Mouse (Mus musculus) thymus, postnatal 0 days (tissue): ENCODE measurements at regions not wholly inside any gene's neighbourhood (a gene's known extent, or its start where the extent isn't known, plus 50 kb on each side); places are given as distances from the start of the nearest gene placed in this dataset.
A peak's percentile ranks its signal among the peaks of the same experiment; 100 is the strongest.

Experiments used
- DNase-seq: peaks from one replicate; pipeline ENCODE4 v3.0.0-alpha.2; 2015; ENCODE audit warnings: low spot score

- DNase-seq, result no peak
Measured at GRCm38 (mm10) chr1:51697265-51698192, 218.3 kb downstream of the Myo1b start.

- no peak for DNase-seq
Measured at GRCm38 (mm10) chr1:51696471-51696870, 218.2 kb upstream of the Nabp1 start.

- no peak for DNase-seq
Measured at GRCm38 (mm10) chr1:51690878-51691277, 212.7 kb upstream of the Nabp1 start.

GRCm38 (mm10) chr1:51689461-51690223 lies 211.4 kb upstream of the Nabp1 start:
- DNase-seq, result no peak

GRCm38 (mm10) chr1:51688946-51689345 lies 210.7 kb upstream of the Nabp1 start:
- no peak for DNase-seq

GRCm38 (mm10) chr1:51688224-51688545 lies 210.0 kb upstream of the Nabp1 start:
- DNase-seq, result no peak

- DNase-seq, result no peak
Measured at GRCm38 (mm10) chr1:51687484-51688223, 209.4 kb upstream of the Nabp1 start.

- no peak for DNase-seq
Measured at GRCm38 (mm10) chr1:51686759-51687158, 208.5 kb upstream of the Nabp1 start.

- DNase-seq, result no peak
Measured at GRCm38 (mm10) chr1:51682273-51682672, 204.0 kb upstream of the Nabp1 start.

- no peak for DNase-seq
Measured at GRCm38 (mm10) chr1:51681872-51682271, 203.6 kb upstream of the Nabp1 start.

GRCm38 (mm10) chr1:51680725-51681124 lies 202.5 kb upstream of the Nabp1 start:
- DNase-seq, result no peak

- no peak for DNase-seq
Measured at GRCm38 (mm10) chr1:51678290-51678928, 200.2 kb upstream of the Nabp1 start.

GRCm38 (mm10) chr1:51677802-51678201 lies 199.6 kb upstream of the Nabp1 start:
- no peak for DNase-seq

GRCm38 (mm10) chr1:51671691-51672090 lies 193.5 kb upstream of the Nabp1 start:
- no peak for DNase-seq

GRCm38 (mm10) chr1:51671287-51671686 lies 193.1 kb upstream of the Nabp1 start:
- no peak for DNase-seq

GRCm38 (mm10) chr1:51670009-51670408 lies 191.8 kb upstream of the Nabp1 start:
- DNase-seq, result peak; percentile 22

- no peak for DNase-seq
Measured at GRCm38 (mm10) chr1:51668881-51669280, 190.7 kb upstream of the Nabp1 start.

- no peak for DNase-seq
Measured at GRCm38 (mm10) chr1:51660531-51660930, 182.3 kb upstream of the Nabp1 start.

GRCm38 (mm10) chr1:51657203-51657602 lies 179.0 kb upstream of the Nabp1 start:
- DNase-seq, result no peak

GRCm38 (mm10) chr1:51650653-51650995 lies 172.4 kb upstream of the Nabp1 start:
- no peak for DNase-seq

- no peak for DNase-seq
Measured at GRCm38 (mm10) chr1:51649963-51650652, 171.9 kb upstream of the Nabp1 start.
